Mouse (Mus musculus) midbrain, embryonic 16.5 days (tissue): ENCODE results near the gene Cables2. TPM values are rescaled to one million over a fixed set of nuclear protein-coding genes. Genes with fewer than 3 reads are reported as not detected.
A peak's percentile ranks its signal among the peaks of the same experiment; 100 is the strongest.

Experiments used
- ATAC-seq: fragments of 200-750 bp; cut with Nextera tagmentation; 2 replicates; pipeline ENCODE4 v1.8.0; 2017; ENCODE audit warnings: moderate TSS enrichment
- H3K27ac ChIP-seq: fragments of 300-500 bp; sonication (generic); 2 replicates; pipeline ENCODE4 v1.5.1; 2014; ENCODE audit warnings: mild to moderate bottlenecking, low read length, mixed read lengths
- H3K27me3 ChIP-seq: fragments of 300-500 bp; sonication (generic); 2 replicates; pipeline ENCODE4 v1.6.1; 2014; ENCODE audit warnings: low read depth, low read length, mixed read lengths; ENCODE audit not compliant: control insufficient read depth, insufficient read depth
- H3K36me3 ChIP-seq: fragments of 300-500 bp; sonication (generic); 2 replicates; pipeline ENCODE4 v1.6.1; 2014; ENCODE audit warnings: mild to moderate bottlenecking, low read length, moderate library complexity, mixed read lengths; ENCODE audit not compliant: control insufficient read depth, insufficient read depth
- H3K4me1 ChIP-seq: fragments of 300-500 bp; sonication (generic); 2 replicates; pipeline ENCODE4 v1.6.1; 2014; ENCODE audit warnings: mild to moderate bottlenecking, low read length, mixed read lengths; ENCODE audit not compliant: control insufficient read depth, insufficient read depth
- H3K4me2 ChIP-seq: fragments of 300-500 bp; sonication (generic); 2 replicates; pipeline ENCODE4 v1.6.1; 2014; ENCODE audit warnings: mild to moderate bottlenecking, low read length, mixed read lengths
- H3K4me3 ChIP-seq: fragments of 300-500 bp; sonication (generic); 2 replicates; pipeline ENCODE4 v1.5.1; 2014; ENCODE audit warnings: low read depth, mild to moderate bottlenecking, low read length, moderate library complexity, mixed read lengths
- H3K9ac ChIP-seq: fragments of 300-500 bp; sonication (generic); 2 replicates; pipeline ENCODE4 v1.6.1; 2014; ENCODE audit warnings: low read depth, low read length, mixed read lengths
- H3K9me3 ChIP-seq: fragments of 300-500 bp; sonication (generic); replicated peaks from 2 replicates; pipeline ENCODE4 v1.6.1; 2014; ENCODE audit warnings: mild to moderate bottlenecking, low read length, mixed read lengths; ENCODE audit not compliant: control insufficient read depth, poor library complexity, severe bottlenecking
- WGBS: fragments of 180-500 bp; shearing (Covaris S2); extraction: QIAGEN DNeasy Blood & Tissue Kit; methylation state at CpG from one replicate; pipeline ENCODE4 v1.1.7; 2014; 5-methylcytosine and 5-hydroxymethylcytosine counted together
- polyA plus RNA-seq: library from polyadenylated mRNA; unstranded; fragments of >200 nt; fragmentation: Nextera tagmentation; extraction: Ambion mirVana; gene quantifications from 2 replicates; pipeline ENCODE4 v1.2.1, GENCODE M21; 2015

Gene Cables2
- polyA plus RNA-seq, 1 experiment from 2014 or later, result 24.2 TPM

- H3K4me3 ChIP-seq, result no peak overlapping the region
- no peak for ATAC-seq
- 87% methylated on average over 2 of the region's 2 CpGs for WGBS
These were observed 1.2 kb upstream of the Cables2 start for GRCm38 (mm10) chr2:180274523-180274922.

DNA sequence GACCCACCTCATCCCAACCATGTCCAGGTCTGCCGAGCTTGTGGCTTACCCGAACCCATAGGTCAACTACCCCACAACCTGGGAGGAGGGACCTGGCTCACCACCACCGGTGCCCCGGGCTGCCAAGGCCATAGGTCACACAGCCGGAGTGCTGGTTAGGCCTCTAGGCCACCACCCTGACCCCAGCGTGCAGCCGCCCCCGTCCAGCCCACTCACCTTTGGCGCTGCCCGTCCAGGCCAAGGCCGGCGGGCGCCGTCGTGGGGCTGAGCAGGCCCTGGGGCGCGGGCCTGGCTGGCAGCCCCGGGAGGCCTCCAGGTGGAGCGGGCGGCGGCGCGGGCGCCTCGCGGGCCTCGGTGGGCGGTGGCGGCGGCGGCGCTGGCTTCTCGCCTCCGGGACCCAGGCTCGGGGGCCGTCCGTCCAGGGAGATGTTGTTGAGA, 393 bp downstream of the Cables2 start:
- Histone ChIP-seq H3K4me1 (peaks cover 22% of the 10 kb centered on the region), H3K27ac (peak overlapping the region; percentile 68), H3K27me3 (no peaks in the 10 kb centered on the region; the same call in 1 of the 2 replicates), H3K9ac (peak overlapping the region; percentile 97), H3K36me3 (no peaks in the 10 kb centered on the region), H3K4me2 (peak overlapping the region; percentile 93), H3K9me3 (no peaks in the 10 kb centered on the region), H3K4me3 (peak overlapping the region; percentile 90)
- 2% methylated on average over 11 of the region's 37 CpGs for WGBS
- ATAC-seq, result peak; percentile 25

More at GRCm38 (mm10) chr2:180274523-180274922, 1.2 kb upstream of the Cables2 start:
- Histone ChIP-seq H3K9me3 (no peaks in the 10 kb centered on the region), H3K9ac (no peak overlapping the region), H3K27me3 (no peaks in the 10 kb centered on the region; the same call in 1 of the 2 replicates), H3K4me2 (no peak overlapping the region), H3K4me1 (peaks cover 22% of the 10 kb centered on the region), H3K27ac (no peak overlapping the region), H3K36me3 (no peaks in the 10 kb centered on the region)

DNA sequence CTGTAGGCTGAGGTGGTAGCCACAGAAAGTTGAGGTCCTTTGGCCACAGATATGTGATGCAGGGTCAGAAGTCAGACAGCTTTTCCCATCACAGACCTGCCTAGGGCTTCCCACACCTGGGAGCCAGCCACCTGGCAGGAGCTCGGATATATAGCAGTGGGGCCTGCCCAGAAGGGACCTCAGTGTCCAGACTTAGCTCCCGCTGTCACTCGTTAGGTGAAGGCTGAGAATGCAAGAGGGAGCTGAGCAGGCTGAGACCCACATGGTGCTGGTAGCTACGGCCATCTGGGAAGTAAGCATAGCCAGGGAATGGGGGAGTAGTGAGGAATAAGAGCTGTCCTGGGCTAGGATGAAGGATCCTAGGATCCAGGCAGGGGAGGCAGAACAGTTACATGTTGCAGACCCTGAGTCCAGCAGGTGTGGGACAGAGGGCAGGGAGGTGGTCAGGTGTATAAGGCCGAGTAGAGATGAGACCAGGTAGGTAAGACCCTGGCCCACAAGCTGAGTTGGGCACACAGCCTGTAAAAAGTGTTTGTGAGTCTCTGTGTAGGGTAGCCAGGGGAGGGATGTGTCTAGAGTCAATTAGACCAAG, 1.4 kb downstream of the Cables2 start:
- Histone ChIP-seq H3K4me2 (peak overlapping the region; percentile 93), H3K4me3 (peak overlapping the region; percentile 90), H3K4me1 (peaks cover 22% of the 10 kb centered on the region), H3K27ac (no peak overlapping the region), H3K36me3 (no peaks in the 10 kb centered on the region), H3K9me3 (no peaks in the 10 kb centered on the region), H3K9ac (peak overlapping the region; percentile 97), H3K27me3 (no peaks in the 10 kb centered on the region; the same call in 1 of the 2 replicates)
- 74% methylated on average over 5 of the region's 5 CpGs for WGBS
- no peak for ATAC-seq

- Histone ChIP-seq H3K27me3 (no peaks in the 10 kb centered on the region; the same call in 1 of the 2 replicates), H3K4me3 (no peak overlapping the region), H3K9ac (no peak overlapping the region), H3K36me3 (no peaks in the 10 kb centered on the region), H3K4me2 (no peak overlapping the region), H3K9me3 (no peaks in the 10 kb centered on the region), H3K27ac (no peak overlapping the region), H3K4me1 (peaks cover 22% of the 10 kb centered on the region)
- ATAC-seq, result no peak
- 82% methylated on average over 7 of the region's 7 CpGs for WGBS
These were observed 2.6 kb downstream of the Cables2 start for GRCm38 (mm10) chr2:180270537-180271255.

DNA sequence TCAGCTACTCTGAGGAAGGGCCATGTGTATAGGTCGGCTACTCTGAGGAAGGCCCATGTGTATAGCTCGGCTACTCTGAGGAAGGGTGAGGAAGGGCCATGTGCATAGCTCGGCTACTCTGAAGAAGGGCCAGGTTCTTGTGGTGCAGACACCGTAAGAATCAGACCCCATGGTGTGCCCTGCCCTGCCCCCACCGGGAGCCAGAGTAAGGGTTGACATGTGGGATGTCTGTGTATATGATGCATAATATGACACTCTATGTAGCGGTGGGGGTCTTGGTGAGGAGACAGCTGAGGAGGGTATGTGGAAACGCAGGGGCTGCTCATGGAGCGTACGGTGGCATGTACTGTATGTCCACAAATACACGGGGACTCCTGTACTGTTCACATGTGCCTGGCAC, 4.0 kb downstream of the Cables2 start:
- Histone ChIP-seq H3K27me3 (no peaks in the 10 kb centered on the region), H3K36me3 (no peaks in the 10 kb centered on the region), H3K4me1 (peaks cover 22% of the 10 kb centered on the region), H3K4me2 (no peak overlapping the region), H3K4me3 (no peak overlapping the region), H3K9ac (no peak overlapping the region), H3K9me3 (no peaks in the 10 kb centered on the region), H3K27ac (no peak overlapping the region)
- ATAC-seq, result no peak
- 92% methylated on average over 10 of the region's 10 CpGs for WGBS

GRCm38 (mm10) chr2:180267955-180268354, 5.3 kb downstream of the Cables2 start:
- Histone ChIP-seq H3K27ac (no peak overlapping the region), H3K4me1 (peaks cover 21% of the 10 kb centered on the region), H3K27me3 (no peaks in the 10 kb centered on the region), H3K4me3 (no peak overlapping the region), H3K4me2 (no peak overlapping the region), H3K36me3 (no peaks in the 10 kb centered on the region; the same call in 1 of the 2 replicates), H3K9ac (no peak overlapping the region), H3K9me3 (no peaks in the 10 kb centered on the region)
- ATAC-seq, result no peak
- WGBS, result 58% methylated on average over 2 of the region's 2 CpGs

DNA sequence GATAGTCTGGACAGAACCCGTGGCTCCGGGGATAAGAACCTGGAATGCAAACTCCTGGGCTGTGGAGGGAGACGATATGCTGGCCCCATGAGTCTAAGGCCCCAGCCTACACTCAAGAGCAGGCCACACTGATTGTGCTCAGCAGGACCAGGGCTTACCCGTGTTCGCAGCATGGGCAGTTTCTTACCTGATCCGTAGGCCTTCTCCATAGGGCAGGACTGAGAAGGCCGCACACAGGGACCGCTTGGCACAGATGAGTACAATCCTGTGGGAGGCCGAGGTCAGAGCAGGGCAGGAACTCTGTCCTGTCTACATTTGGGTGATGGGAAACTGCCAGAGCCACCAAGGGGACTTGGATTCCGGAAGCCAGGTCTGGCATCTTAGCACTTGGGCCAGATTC, 10.4 kb downstream of the Cables2 start:
- H3K27ac ChIP-seq, result no peak overlapping the region
- peaks cover 12% of the 10 kb centered on the region for H3K36me3 ChIP-seq

DNA sequence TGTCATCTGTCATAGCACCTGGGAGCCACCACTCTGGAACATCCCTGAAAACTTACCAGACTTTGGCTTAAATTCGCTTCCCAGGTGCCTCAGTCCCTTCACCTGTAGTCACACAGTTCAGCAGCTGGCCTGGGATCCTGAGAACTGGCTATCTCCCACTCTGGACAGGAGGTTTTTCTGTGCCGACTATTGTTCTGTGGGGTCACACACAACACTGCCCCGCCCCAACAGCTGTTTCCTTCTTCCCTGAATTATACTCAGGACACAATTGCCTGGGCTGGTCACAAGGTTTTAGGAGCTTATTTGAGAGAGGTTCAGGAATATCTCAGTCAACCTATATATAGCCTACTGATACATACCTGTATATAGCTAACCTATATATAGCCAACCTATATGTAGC, 10.9 kb downstream of the Cables2 start:
- Histone ChIP-seq H3K9ac (no peak overlapping the region), H3K27ac (no peak overlapping the region), H3K4me2 (no peak overlapping the region), H3K27me3 (no peaks in the 10 kb centered on the region), H3K4me3 (no peak overlapping the region), H3K36me3 (peaks cover 12% of the 10 kb centered on the region), H3K4me1 (peaks cover 8% of the 10 kb centered on the region), H3K9me3 (no peaks in the 10 kb centered on the region)
- ATAC-seq, result no peak
- 84% methylated on average over 3 of the region's 3 CpGs for WGBS

More for the DNA sequence above, 10.4 kb downstream of the Cables2 start:
- no peak overlapping the region for H3K4me3 ChIP-seq
- no peak overlapping the region for H3K4me2 ChIP-seq
- ATAC-seq, result no peak
- peaks cover 7% of the 10 kb centered on the region for H3K4me1 ChIP-seq
- H3K9me3 ChIP-seq, result no peaks in the 10 kb centered on the region
- WGBS, result 91% methylated on average over 10 of the region's 10 CpGs
- H3K27me3 ChIP-seq, result no peaks in the 10 kb centered on the region
- no peak overlapping the region for H3K9ac ChIP-seq

GRCm38 (mm10) chr2:180261901-180262300, 11.4 kb downstream of the Cables2 start:
- ATAC-seq, result no peak
- 94% methylated on average over 7 of the region's 7 CpGs for WGBS
- Histone ChIP-seq H3K4me2 (no peak overlapping the region), H3K9me3 (no peaks in the 10 kb centered on the region), H3K9ac (no peak overlapping the region), H3K4me1 (peaks cover 8% of the 10 kb centered on the region), H3K27me3 (no peaks in the 10 kb centered on the region), H3K4me3 (no peak overlapping the region), H3K36me3 (peaks cover 12% of the 10 kb centered on the region), H3K27ac (no peak overlapping the region)
